Mouse (Mus musculus) left cerebral cortex, adult 18-20 months (tissue): ENCODE measurements at regions not wholly inside any gene's neighbourhood (a gene's known extent, or its start where the extent isn't known, plus 50 kb on each side); places are given as distances from the start of the nearest gene placed in this dataset.
"Not testable (repeated sequence)": the region's sequence is repeated elsewhere in the genome, so short reads cannot be mapped to it uniquely, and the experiment has no call there.

Experiments used
- DNase-seq, 2 experiments: peaks; one replicate each; pipeline ENCODE4 v3.0.0; 2021 to 2022; ENCODE audit warnings: low spot score in 2 of 2, mixed read lengths in 1 of 2

DNA sequence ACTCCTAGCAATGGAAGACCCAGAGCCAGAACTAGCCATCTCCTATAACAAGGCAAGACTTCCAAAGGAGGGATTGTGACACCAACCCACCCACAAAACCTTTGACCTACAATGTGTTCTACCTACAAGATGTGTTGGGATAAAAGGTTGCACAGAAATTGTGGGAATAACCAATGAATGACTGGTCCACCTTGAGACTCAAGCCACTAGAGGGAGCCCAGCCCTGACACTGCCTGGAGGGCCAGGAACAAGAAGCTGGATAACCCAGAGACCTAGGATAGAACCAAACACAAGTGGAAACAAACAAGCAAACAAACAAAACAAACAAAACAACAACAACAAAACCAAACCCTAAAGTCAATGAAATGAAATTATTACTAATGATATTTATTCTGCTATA, 288.8 kb downstream of the Dchs2 start:
- peak; percentile 6 to 12 for DNase-seq

DNA sequence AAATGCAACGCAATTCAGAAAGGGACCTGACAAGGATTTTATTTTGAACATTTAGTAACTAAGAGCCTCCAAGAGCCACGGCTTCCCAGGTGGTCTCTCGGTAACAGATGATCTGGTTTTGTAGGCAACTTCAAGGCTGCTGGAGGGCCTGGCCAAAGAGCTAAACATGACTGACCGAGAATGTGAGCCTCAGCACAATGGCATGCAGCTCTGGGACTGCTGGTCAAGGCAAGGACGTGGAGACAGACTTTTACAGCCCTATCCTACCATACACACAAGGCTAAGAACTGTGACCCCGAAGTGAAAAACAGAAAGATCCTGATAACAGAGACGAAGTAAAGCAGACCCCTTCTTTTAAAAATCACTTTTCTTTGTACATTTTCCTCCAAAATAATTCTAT, 296.5 kb downstream of the Dchs2 start:
- DNase-seq: no peak

DNA sequence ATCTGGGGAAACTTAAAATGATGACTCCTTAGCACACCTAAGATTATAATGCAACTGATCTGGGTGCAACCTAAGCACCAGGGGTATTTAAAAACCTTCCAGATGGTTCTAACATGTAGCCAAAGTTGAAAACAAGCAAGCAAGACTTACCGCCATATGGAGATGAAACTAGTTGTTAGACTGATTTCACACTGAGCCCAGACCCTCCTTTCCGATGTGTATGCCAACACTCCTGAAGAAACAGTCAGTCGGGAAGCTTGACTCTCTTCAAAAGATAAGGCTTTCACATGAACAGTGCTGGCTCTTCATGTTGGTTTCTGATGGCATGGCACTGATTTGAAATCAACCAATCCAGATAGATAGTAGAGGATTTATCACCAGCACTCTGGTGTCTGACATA, 301.6 kb downstream of the Dchs2 start:
- no peak for DNase-seq

DNA sequence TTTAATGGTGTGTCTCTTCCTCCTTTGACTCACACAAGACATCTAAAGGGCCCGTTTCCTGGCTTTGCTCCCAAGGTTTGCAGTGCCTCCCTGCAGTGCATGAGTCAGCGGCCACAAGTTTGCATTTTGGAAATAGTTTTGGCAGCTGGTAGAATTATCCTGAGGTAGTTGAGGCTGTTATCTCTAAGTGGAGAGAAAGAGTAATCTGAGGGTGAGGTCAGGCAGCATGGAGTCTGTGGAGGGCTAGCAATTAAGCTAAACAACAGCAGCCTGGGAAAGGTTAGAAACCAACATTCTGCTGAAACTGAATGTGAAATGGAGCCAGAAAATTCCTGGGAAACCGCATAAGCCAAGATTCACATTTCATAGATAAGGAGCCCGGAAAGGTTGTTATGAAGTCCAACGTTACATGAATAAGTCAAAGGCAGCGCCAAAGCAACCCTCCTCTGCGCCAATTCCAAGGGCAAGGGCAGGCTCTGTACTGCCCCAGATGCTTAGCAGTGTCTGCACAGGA, 318.5 kb downstream of the Dchs2 start:
- DNase-seq: peak; percentile 9 to 10

DNA sequence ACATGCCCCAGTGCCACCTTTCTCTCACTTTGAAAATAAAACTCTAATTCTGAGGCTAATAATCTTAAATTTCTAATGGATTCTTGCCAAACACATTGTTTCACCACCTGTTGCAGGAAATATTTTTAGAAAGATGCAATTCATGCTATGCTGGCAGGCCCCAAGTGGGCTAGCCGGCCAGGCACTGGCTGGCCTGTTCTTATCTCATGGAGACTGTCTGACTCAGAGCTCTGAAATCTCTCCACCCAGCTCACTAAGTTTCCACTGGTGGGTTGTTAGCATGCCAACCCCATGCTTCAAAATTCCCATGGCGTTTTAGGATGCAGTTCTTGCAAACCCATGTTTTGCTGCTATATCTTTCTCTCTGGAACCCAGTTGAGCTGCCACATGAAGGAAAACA, 315.5 kb upstream of the Sfrp2 start:
- DNase-seq: no peak

DNA sequence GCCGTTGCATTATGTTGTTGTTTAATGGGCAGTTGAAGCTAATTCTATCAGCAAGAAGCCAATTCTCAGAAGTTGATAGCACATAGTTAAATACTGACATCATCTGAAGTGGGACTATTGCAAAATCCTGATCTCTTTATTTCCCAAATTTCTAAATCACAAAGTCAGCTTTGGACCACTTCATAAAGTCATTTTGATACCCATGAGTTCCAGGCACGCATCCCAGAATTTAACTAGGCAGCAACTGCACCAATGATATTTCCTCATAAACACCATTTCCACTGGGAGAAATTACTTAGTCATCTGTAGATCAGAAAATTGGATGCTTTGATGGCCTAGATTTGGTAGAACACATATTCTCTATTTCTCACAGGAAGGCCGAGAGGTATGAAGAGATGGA, 314.8 kb upstream of the Sfrp2 start:
- no peak for DNase-seq

DNA sequence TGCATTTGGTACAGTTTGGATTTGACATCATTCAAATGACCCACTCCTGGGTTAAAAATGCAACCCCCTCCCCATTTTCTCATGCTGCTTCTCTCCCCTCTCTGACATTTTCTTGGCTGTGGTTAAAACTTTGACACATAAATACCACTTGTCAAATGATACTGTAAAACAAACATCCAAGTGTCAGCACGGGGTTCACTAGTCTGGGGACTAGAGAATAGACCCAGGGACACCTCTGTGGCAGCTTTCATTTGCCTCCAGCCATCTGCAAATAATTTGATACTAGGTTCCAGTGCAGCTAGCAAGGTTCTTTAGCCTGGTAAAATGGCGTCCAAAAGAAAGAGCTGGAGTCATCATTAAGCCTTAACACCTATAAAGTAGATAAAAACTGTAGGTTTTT, 312.7 kb upstream of the Sfrp2 start:
- no peak for DNase-seq

DNA sequence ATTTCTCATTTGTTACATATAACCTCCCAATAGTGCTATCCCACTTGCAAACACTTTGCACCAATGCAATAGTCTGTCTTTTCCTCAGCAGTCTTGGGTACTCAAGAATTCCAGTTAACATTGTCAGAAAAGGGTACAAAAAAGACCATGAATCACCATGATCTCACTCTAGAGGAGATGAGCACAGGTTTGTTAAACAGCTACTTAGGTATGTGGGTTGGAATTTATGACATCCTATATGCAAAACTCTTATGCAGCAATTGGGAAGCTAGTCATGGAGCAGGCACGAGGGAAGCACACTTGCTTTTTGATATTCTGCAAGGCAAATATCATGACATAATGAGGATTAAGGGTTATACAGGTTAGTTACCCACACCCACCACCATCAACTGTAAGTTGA, 307.7 kb upstream of the Sfrp2 start:
- DNase-seq: no peak

DNA sequence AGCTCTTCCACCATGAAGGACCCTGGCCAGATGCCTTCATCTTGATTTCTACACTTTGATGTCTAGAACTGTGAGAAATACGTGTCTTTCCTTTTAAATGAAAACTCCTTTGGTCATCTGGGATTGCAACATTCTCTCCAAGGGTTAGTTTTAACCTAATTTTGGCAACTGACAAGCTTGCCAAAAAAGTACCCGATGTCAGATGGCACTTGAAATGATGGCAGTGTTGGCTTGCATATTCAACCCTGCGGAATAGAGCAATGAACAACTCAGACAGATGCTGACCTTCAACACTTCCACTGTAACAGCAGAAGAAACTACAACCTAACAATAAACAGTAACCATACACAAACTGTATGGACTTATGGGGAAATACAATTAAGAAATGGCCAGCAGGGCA, 286.9 kb upstream of the Sfrp2 start:
- no peak for DNase-seq

DNA sequence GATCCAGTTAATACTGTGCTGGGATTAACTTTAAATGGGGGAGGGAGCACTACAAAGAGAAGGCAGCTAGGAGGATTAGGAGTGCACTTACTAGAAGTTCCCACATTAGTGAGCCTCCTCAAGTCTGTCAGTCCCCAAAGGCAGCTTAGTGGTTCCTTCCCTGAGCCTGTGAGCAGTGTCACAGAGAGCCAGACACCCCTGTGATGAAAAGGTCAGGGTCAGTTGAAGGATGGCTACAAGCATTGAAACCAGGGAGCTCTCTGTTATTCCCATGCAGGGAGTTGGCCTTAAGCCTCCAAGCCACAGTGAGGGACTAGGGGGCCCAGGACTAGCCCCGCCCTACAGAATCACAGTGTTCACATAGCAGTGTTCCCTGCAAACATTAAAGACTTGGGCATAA, 285.9 kb upstream of the Sfrp2 start:
- DNase-seq: no peak

DNA sequence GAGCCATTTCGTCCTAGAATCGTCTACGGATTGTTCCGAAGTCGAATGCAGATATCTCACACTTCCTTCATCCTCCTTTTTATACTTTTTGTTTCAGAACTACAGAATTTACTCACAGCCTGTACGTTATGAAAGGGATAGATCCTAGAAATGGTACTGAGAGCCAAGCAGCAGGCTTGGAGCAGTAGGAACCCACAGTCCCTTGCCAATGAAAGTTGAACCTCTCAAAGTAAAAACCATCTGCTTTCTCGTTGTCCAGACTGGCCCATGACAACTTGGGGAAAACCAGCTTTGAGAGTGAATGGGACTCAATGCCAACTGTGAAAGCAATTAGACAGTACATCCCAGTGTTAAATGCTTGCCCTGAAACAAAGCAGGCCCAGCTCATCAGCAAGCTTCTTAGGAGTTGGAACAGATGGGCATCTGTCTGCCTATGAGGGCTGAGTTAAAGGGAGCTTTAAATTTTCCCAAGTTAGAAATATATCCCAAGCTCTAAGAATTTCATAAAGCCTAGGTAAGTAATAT, 279.9 kb upstream of the Sfrp2 start:
- DNase-seq: no peak

DNA sequence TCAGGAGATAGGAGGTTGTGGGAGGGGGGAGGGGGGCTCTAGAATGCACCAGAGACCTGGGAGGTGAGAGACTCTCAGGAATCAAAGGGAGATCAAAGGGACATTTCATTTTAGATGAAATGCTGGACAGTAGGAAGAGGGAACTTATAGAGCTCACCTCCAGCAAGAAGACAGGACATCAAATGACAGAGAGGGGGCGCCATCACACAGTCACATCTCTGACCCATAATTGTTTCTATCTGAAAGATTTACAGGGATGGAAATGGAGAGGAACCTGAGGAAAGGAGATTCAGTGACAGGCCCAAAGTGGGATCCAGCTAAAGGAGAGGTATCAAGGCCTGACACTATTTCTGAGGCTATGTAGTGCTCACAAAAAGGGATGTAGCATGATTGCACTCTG, 270.5 kb upstream of the Sfrp2 start:
- DNase-seq: no peak

DNA sequence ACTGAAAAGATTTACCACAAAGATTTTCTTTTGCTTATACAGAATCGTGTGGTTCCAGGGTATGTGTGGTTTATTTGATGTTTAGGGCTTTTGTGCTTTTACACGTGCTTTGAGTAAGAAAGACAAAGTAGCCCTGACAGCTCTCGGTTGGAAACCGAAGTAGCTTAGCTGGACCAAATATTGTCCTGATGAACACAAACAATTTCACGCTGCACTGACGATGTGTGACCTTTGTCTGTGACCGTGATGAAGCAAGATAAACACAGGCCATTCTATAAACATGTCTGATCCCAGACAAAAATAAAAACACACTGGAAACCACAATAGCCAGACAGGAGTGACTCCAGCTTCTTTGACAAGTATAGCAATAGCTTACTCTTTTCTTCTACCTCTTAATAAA, 262.2 kb upstream of the Sfrp2 start:
- DNase-seq: no peak

DNA sequence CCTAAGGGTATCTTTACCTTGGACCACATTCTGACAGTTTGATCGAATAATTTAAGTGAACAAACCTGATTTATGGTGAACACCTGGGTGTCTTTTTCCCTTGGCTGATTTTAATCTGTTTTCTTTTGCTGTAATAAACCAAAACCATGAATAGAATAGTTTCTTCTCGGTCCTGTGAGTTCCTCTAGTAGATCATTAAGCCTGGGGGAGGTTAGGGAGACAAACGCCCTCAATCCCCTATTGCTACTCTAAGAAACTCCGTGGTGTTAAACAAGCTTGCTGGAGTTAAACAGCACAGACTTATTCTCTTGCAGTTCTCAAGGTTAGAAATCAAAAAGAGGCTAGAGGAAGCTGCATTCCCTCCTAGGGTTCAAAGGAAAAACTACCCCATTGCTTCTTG, 249.5 kb upstream of the Sfrp2 start:
- DNase-seq: no peak

DNA sequence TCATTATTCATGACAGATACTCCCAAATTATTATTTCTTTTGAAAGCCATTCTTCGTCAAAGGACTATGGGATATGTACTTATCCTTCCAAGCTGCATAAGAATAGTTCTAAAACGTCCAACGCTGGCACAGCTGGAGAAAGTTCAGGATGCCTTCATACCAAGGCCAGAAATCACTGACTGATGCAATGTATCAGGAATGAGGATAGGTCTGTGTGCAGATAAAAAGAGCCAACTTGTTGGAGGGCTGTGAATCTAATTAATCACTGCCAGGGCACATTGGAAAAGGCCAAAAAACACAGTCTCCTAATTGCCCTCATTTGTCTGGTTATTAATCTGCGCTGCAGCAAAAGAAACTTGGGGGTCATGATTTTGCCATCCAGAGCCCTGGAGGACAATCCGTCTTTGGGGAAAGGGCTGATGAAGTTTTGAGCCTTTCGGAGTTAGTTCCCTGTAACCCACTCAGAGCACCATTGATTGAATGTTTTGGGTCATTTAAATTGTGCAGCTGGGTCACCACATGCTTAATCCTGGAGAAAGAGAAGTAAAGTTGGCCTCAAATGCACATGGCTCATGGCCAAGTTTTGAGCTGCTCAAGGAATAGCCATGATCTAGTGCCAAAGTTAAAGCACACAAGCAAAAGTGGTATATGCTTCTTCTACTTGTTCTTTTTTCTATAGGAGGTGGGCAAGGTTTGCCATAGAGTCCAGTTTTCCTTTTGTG, 248.0 kb upstream of the Sfrp2 start:
- no peak for DNase-seq

DNA sequence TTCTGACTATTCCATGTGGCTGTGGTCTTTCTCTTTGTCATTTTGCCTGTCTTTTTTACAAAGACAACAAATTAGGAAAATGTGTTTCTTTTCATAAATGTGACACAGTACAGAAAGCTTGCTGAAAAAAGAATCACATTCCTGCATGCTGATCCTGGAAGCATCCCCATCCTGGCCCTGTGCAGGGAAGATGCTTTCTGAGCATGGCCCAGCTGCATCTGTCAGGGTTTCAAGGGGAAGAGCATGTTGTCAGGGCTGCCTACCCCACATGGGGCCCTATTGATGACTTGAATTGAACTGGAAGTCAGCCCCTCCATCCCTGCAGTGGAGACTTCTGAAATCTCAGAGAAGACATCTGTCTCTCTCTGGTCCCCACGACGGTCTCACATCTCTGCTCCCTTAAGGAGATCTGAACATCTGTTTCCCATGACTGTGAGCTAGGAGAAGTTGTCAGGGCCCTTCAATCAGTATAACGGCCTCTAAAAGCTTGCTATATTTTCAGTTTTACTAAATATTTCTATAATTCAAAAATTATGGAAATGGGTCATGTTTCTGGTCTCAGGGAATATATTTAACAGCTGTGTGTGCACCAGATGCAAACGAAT, 235.8 kb upstream of the Sfrp2 start:
- DNase-seq: no peak

DNA sequence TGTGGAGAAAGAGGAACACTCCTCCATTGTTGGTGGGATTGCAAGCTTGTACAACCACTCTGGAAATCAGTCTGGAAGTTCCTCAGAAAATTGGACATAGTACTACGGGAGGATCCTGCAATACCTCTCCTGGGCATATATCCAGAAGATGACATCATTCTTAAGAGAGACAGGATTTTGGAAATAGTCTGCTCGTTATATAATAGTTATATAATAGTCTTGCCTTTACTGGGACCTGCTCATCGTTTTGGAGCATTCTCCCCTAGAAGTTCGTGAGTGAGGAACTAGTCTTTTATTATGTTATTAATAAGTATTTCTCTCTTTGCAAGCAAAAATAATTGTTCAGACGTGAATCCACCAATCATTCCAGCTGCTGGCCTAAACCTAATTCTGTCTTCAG, 229.5 kb upstream of the Sfrp2 start:
- DNase-seq: not testable (repeated sequence)

DNA sequence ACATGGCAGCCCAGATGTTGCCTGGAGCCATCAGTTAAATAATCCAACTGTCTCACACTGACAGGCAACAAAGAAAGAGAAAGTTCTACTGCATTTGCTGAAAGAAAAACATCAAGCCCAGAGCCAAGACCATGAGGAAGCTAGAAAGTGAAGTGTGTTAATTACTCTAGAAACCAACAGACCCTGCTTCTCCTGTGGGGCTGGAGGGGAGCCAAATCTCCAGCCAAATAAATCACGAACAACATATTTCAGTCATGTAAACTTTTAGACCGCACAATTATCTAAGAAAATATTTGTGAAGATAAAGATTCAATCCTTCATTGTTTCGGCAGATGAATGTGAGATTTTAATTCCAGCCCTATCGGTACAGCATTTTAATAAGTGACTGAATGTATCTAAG, 228.9 kb upstream of the Sfrp2 start:
- DNase-seq: no peak

DNA sequence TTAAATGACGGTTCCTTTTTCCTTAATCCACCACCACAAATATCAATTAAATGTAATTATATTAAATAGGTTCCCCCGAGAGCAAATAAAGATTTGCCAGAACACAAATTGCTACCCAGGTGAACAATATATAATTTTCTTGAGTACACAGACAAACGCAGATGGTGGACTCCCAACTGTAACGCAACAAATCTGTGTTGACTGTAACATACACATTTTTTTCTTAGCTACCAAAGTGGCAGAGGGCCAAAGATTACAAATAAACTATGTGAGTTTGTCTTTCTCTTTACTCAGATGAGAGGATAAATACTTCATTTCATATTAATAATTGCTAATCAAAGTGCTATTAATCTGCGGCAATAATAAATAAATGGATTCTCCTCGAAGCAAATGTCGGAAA, 228.4 kb upstream of the Sfrp2 start:
- DNase-seq: no peak

DNA sequence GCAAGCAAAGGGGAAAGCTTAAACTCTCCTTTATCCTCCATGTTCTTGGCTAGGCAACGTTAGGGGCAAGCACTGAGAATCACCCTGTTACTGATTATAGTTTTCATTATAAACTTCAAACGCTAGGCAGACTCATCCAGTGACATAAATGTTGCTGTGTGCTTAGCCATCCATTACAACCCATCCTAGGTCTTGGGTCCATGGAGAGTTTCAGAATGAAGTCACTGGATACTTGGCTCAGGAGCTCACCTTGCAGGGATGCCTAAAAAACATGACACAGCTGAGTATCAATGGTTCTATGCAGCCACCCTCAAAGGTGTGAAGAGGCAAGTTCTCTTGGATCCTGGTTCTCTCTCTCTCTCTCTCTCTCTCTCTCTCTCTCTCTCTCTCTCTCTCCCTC, 227.2 kb upstream of the Sfrp2 start:
- no peak for DNase-seq

DNA sequence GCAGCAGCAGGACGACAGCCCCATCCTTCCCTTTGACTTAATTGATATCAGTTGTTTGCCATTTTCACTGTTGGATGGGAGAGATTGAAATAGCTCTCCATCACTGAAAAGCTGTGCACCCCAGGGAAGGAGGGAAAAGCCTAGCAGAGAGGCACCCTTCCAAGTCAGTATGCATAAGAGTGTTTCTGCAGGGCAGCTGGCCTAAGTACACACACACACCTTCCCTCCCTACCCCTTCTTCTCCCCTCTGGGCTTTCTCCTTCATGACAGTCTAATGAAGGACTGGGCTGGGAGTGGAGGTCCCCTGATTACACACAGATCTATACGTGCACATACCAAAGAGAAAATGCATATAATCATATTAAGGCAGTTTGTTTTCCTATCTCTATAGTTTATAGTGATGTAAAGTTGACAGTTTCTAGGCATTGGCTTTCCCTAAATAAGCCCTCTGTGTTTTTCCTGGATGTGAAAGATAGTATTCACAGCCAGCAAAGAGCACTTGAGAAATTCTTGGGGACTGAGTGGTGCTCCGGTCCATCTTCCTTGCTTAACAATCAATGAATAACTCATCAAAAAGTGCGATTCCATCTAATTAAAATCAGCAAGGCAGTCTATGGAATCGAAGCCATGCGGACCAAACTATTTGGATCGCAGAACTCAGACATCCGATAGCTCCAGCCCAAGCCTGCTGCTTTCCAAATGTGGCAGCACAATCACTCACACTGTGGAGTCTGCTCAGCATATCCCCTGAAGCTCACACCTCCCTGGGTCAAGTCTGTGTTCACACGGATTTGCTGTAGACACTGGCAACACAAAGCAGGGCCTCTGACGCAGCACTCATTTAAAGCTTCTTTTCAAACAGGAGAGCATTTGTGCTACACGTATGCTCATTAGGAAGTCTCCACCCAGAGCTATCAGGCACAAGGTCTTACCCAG, 224.9 kb upstream of the Sfrp2 start:
- DNase-seq: no peak
